Mouse (Mus musculus): Measurements from ENCODE around the gene Fkbp15. TPM values are rescaled to one million over a fixed set of nuclear protein-coding genes. Genes with fewer than 3 reads are reported as not detected.

The Fkbp15 gene
- total RNA-seq, 2 experiments from 2014 or later, result 30.1 to 36.6 TPM

DNA sequence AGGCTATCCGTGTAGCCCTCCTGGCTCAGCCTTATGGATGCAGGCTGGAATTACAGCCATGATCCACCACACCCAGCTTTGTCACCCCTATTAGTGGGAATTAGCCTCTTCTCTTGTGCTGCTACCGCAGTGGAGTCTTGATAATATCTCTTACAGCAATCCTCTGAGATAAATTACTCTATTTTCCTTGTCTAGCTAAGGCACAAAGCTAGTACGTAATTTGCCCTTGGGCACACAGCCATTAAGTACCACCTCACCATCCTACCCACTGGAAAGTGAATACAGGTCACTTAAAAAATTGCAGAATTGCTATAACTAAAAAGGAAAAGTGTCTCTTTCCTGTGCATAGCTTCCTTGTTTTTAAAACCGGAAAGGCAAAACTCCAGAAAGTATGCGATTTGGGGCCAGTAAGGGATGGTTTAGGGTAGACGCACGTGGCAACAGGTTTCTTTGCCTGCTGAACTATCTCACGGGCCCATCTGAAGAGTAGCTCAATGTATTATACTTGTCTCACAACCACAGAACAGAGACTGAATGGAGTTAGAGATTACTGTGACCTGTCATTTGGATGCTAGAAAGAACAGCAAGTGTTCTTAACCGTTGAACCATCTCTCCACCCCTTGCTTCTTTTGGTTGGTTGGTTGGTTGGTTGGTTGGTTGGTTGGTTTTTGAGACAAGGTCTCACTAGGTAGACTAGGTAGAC, 12.6 kb upstream of the Fkbp15 start:
- DNase-seq, result peak; percentile 28

DNA sequence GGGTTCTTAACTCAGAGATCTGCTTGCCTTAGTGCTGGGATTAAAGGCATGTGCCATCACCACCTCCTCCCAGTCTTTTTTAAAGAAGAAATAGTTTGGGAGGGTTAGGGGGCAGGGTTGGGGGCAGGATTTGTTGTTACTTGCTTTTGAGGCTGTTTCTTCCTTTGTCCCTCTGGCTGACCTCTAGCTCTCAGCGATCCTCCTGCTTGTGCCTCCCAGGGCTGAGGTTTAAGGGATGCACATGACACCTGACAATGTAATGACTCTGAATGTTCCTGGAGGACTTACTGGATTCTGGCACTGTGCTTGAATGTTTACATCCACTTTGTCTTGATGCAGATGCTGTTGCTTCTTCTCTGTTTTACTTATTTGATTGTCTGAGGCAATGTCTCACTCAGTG, 12.1 kb upstream of the Fkbp15 start:
- no peak for DNase-seq

DNA sequence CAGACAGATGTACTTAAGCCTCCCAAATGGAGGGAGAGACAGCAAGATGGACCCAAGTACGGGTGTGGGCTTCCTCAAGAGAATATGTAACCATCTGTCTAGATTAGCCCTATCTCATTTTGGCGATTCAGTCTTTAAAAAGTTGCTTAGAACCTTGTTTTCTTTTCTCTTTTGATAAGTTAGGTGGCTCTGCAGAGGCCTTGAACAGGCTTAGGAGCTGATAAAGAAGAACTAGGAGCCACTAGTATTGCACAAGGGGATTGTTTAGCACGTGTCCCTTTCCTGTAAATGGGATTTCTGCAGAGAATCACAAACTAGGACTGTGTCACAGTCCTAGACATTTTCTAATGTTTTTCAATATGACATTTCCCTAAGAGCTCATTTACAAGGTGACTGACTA, 8.7 kb upstream of the Fkbp15 start:
- DNase-seq, result no peak

DNA sequence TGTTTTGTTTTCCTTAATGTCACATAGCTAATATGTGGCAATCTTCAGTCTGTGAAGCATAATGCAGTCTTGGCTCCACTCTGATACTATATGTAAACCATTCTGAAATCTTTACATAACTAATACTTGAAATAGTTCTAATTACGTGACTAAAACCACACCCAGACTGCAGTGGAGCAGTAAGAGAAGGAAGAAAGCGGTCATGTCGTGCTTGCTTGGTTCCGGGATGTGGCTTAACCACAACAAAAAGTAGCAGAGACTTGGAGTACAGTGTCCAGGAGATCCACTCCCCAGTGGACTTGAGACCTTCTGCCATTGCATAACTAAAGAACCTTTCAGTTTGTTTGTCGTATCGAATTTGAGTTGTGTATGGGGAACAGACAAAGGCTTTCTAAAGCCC, 7.2 kb upstream of the Fkbp15 start:
- DNase-seq, result no peak

DNA sequence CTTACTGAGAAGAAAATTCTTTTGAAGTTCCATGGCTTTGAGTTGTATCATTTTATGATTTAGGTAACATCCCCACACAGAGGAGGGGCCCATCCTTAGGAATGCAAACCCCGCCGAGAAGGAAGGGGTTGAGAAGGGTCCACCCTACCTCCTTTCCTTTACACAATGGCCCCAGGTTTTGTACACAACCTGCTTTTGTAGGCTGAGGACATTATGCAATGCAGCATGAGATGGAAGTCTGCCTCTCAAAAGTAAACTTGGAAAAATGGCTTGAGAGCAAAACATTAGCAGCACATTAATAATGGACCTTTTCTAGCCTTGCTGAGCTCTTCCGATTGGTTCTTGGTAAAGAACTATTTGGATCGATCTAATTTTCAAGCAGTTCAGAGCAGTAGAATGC, 5.9 kb upstream of the Fkbp15 start:
- DNase-seq, result no peak

DNA sequence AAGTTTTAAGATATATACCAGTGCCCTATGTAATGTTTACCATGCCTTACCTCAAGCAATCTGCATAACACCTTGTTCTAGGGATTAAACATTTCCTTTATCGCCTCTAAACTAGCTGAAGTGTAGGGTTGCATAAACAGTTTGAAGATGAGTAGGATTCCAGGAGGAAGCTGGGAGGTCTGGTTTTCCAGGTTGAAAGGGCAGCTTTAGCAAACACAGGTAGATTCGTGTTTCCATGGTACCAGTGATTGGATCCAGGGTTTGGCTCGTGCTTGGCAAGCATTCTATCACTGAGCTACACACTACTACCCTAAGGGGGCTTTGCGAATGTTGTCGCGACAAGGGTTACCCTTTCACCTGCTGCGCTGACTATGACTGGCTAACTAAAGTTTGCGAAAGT, 4.0 kb upstream of the Fkbp15 start:
- DNase-seq, result no peak

DNA sequence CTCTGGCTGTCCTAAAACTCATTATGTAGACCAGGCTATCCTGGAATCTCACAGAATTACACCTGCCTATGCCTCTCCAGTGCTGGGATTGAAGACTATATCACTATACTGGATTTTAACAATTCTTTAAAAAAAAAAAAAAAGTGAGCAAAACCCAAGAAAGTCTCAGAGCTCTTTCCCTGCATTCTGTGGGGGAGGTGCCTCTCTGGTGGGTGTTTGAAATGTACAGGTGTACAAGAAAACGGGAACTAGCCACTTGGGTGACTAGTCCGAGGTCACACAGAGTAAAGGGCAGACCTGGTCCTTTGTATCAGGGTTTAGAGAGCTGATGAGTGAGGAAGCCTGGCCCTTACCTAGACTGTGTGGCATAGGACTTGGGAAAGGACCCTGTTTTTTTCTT, 2.1 kb upstream of the Fkbp15 start:
- no peak for DNase-seq

DNA sequence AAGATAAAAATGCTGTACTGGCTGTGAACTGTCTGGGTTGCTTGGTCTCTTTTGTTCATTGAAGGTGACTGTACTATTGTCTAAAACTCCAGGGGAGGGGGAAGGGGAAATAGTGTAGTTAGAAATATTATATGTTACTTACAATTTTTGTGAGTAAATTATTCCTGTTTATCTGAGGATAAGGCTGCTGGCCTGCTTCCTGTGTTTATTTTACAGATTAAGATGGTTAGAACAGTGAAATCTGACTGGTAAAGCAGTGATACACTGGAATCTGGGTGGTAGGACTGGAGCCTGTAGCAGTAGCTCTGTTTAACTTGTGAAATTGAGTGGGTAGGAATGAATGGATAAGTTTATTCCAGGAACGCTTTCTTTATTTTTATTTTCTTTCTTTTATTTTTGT, 1.6 kb upstream of the Fkbp15 start:
- no peak for DNase-seq

DNA sequence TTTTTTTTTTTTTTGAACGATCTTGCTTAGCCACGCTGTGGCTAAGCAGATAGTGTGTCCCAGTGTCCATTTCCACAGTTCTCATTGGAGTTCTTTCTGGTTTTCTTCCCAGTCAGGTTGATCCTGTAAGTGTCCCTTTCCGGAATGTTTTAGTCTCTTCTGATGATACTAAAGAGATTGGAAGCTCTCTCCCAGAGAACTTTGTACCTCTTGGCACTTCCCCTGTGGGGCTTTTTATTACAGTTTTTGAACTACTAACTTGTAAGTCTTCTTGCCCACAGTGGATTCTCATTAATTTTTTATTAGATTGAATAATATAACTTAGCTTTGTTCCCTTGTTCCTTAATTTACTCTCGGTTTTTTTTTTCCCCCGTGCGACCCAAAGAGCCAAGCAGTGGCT, 1.2 kb upstream of the Fkbp15 start:
- DNase-seq, result no peak

DNA sequence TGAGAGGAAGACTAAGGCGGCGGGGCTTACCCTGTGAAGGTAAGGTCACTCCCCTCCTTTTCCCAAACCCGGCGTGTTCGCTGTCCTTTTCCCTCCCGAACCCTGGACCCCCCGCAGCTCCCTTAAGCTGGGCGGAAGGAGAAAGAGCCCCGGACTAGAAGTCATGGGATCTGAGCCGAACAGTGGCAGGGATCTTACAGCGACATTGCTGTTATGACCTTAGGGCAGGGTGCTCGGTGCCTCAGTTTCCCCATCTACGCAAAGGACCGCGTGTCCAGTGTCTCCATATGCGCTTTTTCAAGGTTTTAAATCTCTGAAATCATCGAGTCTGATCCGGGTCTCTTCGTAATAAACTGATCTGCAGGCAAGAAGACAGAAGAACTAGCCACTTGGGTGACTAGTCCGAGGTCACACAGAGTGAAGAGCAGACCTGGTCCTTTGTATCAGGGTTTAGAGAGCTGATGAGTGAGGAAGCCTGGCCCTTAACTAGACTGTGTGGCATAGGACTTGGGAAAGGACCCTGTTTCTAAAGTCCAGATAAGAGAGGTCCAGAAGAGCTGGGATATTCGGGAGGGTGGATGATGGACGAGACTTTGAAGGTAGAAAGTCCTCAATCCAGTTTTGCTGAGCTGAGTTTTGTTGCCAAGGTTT, 582 bp upstream of the Fkbp15 start:
- no peak for DNase-seq

DNA sequence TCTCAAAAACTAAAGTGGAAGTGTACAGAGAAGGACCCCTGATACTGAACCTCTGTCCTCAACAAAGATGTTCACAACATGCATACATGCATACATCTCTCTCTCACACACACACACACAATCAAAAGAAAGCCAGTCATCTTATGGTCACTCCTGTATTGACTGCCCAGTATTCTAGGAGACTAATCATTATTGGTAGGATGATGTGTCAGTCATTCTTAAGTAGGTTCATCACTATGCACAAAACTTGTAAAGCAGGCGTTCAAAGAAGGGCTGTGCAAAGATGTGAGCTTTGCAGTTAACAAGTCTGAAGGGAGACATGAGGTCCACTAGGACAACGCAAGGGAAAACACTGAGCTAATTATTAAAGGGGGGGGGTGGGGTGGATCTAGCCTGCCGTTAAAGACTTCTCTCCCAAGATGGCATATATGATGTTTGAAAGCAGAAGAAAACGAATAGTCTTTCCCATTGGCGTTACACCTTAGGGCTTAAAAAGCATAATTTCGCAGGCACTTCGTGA, 1.0 kb downstream of the Fkbp15 start:
- no peak for DNase-seq

DNA sequence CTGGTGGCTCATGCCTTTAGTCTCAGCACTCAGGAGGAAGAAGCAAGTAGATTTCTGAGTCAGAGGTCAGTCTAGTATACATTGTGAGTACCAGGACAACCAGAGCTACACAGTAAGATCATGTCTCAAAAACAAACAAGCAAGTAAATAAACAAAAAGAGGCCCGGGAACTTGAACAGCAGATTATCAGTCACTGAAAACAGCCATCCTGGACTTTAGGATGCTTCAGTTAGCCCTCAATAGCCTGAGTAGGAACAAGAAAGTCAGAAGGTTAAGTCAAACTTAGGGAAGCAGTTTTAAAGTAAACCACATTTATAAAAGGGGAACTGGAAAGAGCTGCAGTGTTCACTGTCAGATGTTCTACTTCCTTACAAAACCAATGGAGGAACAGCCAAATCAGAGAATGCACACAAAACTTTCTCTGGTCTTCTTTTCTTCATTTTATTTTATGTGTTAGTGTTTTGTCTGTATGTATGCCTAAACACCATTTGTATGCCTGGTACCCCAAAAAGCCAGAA, 2.7 kb downstream of the Fkbp15 start:
- no peak for DNase-seq

DNA sequence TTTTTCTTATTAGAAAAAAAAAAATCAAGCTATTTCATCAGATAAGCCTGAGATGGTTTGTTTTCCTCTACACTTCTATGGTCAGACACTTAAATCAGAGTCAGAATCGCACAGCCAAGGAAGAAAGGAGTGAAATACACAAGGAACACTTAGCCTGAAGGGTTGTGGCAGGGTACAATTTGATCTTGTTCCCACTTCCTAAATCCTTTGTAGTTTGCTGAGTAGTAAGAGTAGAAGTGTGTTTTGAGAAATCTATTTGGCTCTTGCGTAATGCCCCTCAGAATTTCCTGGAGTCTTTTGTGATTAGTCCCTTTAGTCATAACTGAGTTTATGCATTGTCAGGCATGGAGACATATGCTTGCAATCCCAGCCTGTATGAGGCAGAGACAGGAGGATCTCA, 11.0 kb downstream of the Fkbp15 start:
- no peak for DNase-seq

DNA sequence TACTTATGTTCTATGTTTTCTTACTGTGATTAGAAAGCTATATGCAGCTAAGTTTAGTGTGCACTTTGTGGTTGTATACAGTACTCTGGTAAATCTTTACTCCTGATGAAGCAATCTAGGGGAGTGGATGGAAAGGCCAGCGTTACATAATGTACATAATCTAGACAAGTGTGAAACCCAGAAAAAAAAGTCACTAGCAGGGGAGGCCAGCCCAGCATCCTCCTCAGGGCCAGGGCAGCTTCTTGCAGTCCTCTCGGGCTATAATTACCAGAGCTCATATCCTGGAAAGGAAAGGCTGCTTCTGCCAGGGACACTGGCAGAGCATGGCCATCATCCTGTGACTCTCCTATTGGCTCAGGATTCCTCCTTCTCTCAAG, 12.0 kb downstream of the Fkbp15 start:
- no peak for DNase-seq

DNA sequence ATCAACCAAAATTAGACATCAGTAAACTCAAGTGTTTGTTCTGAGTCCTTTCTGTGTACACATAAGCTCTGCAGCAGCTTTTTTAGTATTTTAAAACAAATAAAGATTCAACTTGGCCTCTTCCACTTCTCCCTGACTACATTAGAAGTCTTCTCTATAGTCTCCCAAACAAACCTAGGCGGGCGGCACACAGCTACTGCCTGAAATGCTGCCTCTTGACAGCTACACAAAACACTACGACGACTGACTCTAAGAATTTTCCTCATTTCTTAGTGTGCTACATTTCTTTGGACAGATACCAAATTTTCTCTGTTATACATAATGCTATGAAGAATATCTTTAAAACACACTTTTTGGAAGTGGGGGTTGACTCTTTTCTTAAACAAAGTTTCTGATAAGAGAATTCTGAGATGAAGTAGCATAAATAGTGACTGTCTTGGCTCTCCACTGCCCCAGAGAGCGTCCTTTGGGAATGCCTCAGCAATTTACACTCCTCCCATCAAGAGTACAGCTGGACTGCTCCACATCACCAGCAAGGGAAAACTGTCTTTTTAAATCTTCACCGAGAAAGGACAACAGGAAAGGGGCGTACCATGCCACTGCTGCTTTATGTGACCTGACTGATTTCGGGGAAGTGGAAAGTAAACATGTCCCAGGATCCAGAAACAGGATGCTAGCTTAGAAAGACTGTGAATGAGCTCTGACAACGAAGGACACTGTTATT, 12.6 kb downstream of the Fkbp15 start:
- DNase-seq, result no peak

DNA sequence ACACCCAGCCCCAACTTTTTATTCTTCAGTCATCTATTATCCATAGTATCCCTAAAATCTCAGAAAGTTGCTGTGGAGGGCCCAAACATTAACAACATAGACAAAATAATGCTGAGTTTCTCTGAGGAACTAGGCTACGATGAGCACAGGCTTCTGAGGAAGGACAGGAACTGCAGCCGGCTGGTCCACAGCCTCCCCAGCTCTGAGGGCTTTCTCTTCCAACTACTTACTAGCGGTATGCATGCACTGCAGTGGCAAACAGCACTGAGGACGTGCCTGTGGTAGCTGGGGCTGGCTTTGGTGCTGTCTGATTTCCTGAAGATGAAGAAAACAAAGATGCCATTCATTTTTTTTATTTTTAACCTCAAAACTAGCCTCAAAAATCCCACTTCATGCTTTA, 14.5 kb downstream of the Fkbp15 start:
- no peak for DNase-seq

DNA sequence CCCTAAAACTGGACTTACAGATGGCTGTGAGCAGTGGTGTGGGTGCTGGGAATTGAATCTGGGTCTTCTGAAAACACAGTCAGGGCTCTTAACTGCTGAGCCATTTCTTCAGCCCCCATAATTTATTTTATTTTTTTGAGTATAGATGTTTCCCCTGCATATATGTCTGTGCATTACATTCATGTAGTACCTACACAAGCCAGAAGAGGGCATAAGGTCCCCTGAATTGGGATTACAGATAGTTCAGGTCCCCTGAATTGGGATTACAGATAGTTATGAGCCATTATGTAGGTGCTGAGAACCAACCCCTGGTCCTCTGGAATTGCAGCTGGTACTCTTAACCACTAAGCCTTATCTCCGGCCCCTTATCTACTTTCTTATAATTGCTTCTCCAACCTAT, 16.3 kb downstream of the Fkbp15 start:
- no peak for DNase-seq

DNA sequence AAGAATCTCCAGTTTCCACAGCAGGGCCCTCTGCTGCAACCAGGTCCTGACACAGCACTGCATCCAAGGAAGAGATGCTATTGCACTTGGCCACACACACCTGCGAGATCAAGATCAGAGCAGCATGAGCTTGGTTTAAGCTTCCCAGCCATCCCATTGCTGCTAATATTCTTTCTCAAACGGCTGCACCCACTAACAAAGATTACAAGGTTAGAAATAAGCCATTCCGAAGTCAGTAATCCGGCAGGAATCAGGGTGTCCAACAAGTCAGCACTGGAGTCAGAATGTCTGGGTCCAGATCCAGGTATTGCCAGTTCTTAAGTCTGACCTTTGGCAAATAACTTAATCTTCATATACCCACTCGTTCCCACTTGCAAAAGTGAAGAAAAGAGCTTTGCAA, 21.8 kb downstream of the Fkbp15 start:
- no peak for DNase-seq

DNA sequence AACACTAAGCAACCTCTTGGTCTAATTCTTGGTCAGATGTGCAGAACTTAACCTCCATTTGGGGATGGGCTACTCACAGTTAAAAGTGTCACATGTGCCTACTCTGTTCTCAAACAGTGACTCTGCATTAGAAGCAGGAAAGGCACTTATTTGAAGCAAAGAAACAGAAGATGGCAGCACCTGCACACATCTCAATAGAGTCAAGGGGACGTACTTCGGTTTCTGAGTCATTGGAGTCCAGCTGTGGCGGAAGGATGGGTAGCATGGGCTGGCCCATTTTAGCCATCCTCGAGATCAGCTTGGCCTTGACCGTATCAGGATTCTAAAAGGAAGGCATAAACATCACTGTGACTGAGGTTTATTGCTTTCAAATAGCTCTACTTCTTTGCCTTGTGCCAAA, 28.4 kb downstream of the Fkbp15 start:
- DNase-seq, result no peak

DNA sequence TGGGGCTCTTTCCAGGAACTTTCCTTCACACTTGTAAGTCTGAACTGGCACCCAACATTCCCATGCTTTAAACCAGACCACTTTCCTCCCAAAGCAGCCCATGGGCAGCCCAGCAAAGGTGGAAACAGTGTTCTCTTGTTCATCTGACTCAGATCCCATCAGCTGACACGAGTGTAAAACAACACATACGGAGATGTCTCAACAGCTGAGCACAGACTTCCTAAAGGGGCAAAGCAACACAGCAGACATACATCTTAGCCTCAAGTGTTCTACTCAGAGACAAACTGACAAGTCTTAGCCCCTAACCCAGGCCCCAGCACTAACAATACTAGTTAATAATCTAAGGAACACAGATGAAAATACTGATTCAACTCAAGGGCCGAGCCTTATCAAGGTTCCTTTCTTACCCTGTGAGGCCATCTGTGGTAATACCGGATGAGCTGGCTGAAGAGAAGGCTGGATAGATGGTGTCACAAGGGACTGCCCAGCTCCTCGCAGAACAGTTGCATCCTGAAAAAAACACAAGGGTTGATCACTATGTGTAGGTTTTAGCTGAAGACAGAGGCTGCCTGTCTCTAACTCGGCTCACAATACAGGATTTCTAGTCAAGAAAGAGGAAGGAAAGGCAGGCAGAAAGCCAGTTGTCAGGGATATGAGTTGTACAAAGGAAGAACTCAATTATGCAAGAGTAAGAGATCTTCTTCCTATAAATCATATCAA, 31.2 kb downstream of the Fkbp15 start:
- no peak for DNase-seq

DNA sequence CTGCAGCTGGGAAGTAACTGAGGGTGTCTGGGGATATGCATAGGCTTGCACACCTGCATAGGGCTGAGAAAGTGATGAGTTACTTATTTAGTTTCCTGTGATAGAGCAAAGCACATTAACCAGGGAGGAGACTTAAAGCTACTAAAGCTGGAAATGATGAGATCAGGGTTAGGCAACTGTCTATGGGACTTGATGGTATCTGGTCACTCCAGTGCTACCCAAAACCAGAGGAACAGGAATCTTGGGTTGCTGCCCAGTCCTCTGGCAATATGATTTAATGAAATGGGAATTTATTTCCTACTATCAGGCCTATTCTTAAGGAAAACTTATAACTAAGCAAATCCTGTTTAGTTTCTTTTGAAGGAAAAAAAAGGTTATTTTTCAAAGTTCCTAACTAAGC, 34.2 kb downstream of the Fkbp15 start:
- no peak for DNase-seq

DNA sequence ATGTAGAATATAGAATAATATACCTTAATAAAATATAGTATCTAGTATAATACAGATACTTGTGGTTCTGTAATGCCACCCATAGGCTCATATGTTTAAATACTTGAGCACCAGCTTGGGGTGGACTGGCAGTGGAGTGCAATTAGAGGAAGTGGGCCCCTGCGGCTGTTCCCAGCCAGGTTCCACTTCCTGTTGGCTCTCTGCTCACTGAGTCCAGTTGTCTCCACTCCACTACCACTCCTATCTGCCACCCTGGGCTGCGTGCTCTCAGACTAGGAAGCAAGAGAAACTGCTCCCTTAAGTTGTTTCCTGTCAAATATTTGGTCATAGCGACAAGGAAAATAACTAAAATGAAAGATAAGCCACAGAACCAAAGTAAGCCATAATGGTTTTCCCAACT, 37.7 kb downstream of the Fkbp15 start:
- DNase-seq, result no peak

DNA sequence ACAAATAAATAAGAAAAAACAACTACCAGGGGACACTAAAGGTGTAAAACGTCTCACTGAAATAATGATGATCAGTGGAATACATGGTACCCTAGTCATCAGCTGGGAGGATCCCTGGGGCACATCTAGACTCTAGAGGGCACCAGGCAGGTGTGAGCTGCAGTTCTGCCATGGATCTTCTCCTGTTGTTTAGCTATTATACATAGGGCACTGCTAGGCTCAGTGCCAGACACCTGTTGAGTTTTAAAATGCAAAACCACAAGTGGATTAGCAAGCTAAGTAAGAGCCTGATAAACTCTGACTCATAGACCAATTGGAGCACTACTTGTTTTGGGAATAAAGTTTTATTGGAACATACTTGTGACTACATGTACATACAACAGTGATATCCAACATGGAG, 42.1 kb downstream of the Fkbp15 start:
- DNase-seq, result no peak
